Mouse (Mus musculus) lung, postnatal 0 days (tissue): ENCODE data around the gene Ccdc3. TPM values are rescaled to one million over a fixed set of nuclear protein-coding genes. Genes with fewer than 3 reads are reported as not detected.

Experiments
- ATAC-seq: fragments of 200-750 bp; cut with Nextera tagmentation; 2 replicates; pipeline ENCODE4 v1.8.0; 2017; ENCODE audit warnings: moderate library complexity
- DNase-seq: peaks from one replicate; pipeline ENCODE4 v3.0.0-alpha.2; 2016; ENCODE audit warnings: low spot score
- H3K27ac ChIP-seq: fragments of 300-500 bp; sonication (generic); 2 replicates; pipeline ENCODE4 v1.5.1; 2014; ENCODE audit warnings: antibody characterized with exemption, mild to moderate bottlenecking, low read length, mixed read lengths
- H3K27me3 ChIP-seq: fragments of 300-500 bp; sonication (generic); replicated peaks from 2 replicates; pipeline ENCODE4 v1.6.1; 2014; ENCODE audit warnings: low read length, mixed read lengths; ENCODE audit not compliant: insufficient read depth
- H3K36me3 ChIP-seq: fragments of 300-500 bp; sonication (generic); 2 replicates; pipeline ENCODE4 v1.6.1; 2014; ENCODE audit warnings: low read length, mixed read lengths; ENCODE audit not compliant: insufficient read depth
- H3K4me1 ChIP-seq: fragments of 300-500 bp; sonication (generic); 2 replicates; pipeline ENCODE4 v1.6.1; 2014; ENCODE audit warnings: antibody characterized with exemption, low read depth, low read length, mixed read lengths; ENCODE audit not compliant: insufficient read depth
- H3K4me2 ChIP-seq: fragments of 300-500 bp; sonication (generic); replicated peaks from 2 replicates; pipeline ENCODE4 v1.6.1; 2014; ENCODE audit warnings: low read depth, mild to moderate bottlenecking, low read length, moderate library complexity, mixed read lengths
- H3K4me3 ChIP-seq: fragments of 300-500 bp; sonication (generic); 2 replicates; pipeline ENCODE4 v1.5.1; 2014; ENCODE audit warnings: low read depth, low read length
- H3K9ac ChIP-seq: fragments of 300-500 bp; sonication (generic); replicated peaks from 2 replicates; pipeline ENCODE4 v1.6.1; 2014; ENCODE audit warnings: low read depth, mild to moderate bottlenecking
- H3K9me3 ChIP-seq: fragments of 300-500 bp; sonication (generic); 2 replicates; pipeline ENCODE4 v1.6.1; 2016; ENCODE audit warnings: low read length, mixed read lengths
- CTCF ChIP-seq: IDR thresholded peaks from 2 replicates; pipeline ENCODE4 v1.5.1; 2016; ENCODE audit warnings: antibody characterized with exemption, mild to moderate bottlenecking
- EP300 ChIP-seq: IDR thresholded peaks from 2 replicates; pipeline ENCODE4 v1.6.1; 2016; ENCODE audit warnings: antibody characterized with exemption, mild to moderate bottlenecking, control low read depth
- WGBS: fragments of 180-500 bp; shearing (Covaris S2); extraction: QIAGEN DNeasy Blood & Tissue Kit; methylation state at CpG from one replicate; pipeline ENCODE4 v1.1.7; 2014; 5-methylcytosine and 5-hydroxymethylcytosine counted together
- polyA plus RNA-seq: library from polyadenylated mRNA; unstranded; fragments of >200 nt; fragmentation: Nextera tagmentation; extraction: Ambion mirVana; gene quantifications from 2 replicates; pipeline ENCODE4 v1.2.1, GENCODE M21; 2015

Ccdc3 gene
- polyA plus RNA-seq, 1 experiment from 2014 or later = 6.5 TPM

- H3K9me3 ChIP-seq = no peaks in the 10 kb centered on the region
- H3K4me3 ChIP-seq = no peak overlapping the region
- no peak overlapping the region for H3K27ac ChIP-seq
- no peak for DNase-seq
- H3K36me3 ChIP-seq = no peaks in the 10 kb centered on the region
- no peak for TF ChIP-seq CTCF
- no peak for TF ChIP-seq EP300
- 80% methylated on average over 10 of the region's 10 CpGs for WGBS
- no peak for ATAC-seq
- H3K9ac ChIP-seq = no peak overlapping the region
- H3K27me3 ChIP-seq = no peaks in the 10 kb centered on the region
- H3K4me1 ChIP-seq = no peaks in the 10 kb centered on the region
- H3K4me2 ChIP-seq = no peak overlapping the region
Observed at GRCm38 (mm10) chr2:5101743-5102245, 35.8 kb upstream of the Ccdc3 start.

- no peak overlapping the region for H3K9ac ChIP-seq
- 57% methylated on average over 1 of the region's 1 CpGs for WGBS
- DNase-seq (no peak), ATAC-seq (no peak)
- no peak overlapping the region for H3K27ac ChIP-seq
- no peaks in the 10 kb centered on the region for H3K9me3 ChIP-seq
- no peaks in the 10 kb centered on the region for H3K4me1 ChIP-seq
- H3K4me2 ChIP-seq = no peak overlapping the region
- no peak overlapping the region for H3K4me3 ChIP-seq
- no peaks in the 10 kb centered on the region for H3K36me3 ChIP-seq
- H3K27me3 ChIP-seq = no peaks in the 10 kb centered on the region
- TF ChIP-seq CTCF (no peak), EP300 (no peak)
Observed at GRCm38 (mm10) chr2:5102891-5103290, 34.7 kb upstream of the Ccdc3 start.

GRCm38 (mm10) chr2:5112785-5113291 lies 24.7 kb upstream of the Ccdc3 start:
- Histone ChIP-seq H3K9me3 (no peaks in the 10 kb centered on the region), H3K36me3 (no peaks in the 10 kb centered on the region), H3K27me3 (no peaks in the 10 kb centered on the region), H3K27ac (no peak overlapping the region), H3K4me1 (no peaks in the 10 kb centered on the region), H3K4me2 (0 out of 2 replicates have a peak overlapping the region, but pooled peaks have one; percentile 17), H3K4me3 (no peak overlapping the region), H3K9ac (no peak overlapping the region)
- 14% methylated on average over 8 of the region's 8 CpGs for WGBS
- no peak for DNase-seq
- ATAC-seq = no peak
- TF ChIP-seq EP300 (no peak), CTCF (no peak)

- no peak for TF ChIP-seq CTCF
- TF ChIP-seq EP300 = no peak
- Histone ChIP-seq H3K27ac (no peak overlapping the region), H3K27me3 (no peaks in the 10 kb centered on the region), H3K4me3 (no peak overlapping the region), H3K9me3 (no peaks in the 10 kb centered on the region), H3K4me1 (no peaks in the 10 kb centered on the region), H3K4me2 (no peak overlapping the region), H3K9ac (no peak overlapping the region), H3K36me3 (no peaks in the 10 kb centered on the region)
- DNase-seq = no peak
- ATAC-seq = no peak
- 92% methylated on average over 8 of the region's 8 CpGs for WGBS
Observed at GRCm38 (mm10) chr2:5114386-5114785, 23.2 kb upstream of the Ccdc3 start.

- H3K9ac ChIP-seq = no peak overlapping the region
- TF ChIP-seq EP300 (no peak), CTCF (no peak)
- H3K4me1 ChIP-seq = no peaks in the 10 kb centered on the region
- no peaks in the 10 kb centered on the region for H3K36me3 ChIP-seq
- no peak for DNase-seq
- no peak overlapping the region for H3K4me3 ChIP-seq
- ATAC-seq = no peak
- no peaks in the 10 kb centered on the region for H3K27me3 ChIP-seq
- no peaks in the 10 kb centered on the region for H3K9me3 ChIP-seq
- WGBS = 40% methylated on average over 5 of the region's 5 CpGs
- no peak overlapping the region for H3K4me2 ChIP-seq
- H3K27ac ChIP-seq = no peak overlapping the region
Observed at GRCm38 (mm10) chr2:5116856-5117532, 20.6 kb upstream of the Ccdc3 start.

- no peak overlapping the region for H3K9ac ChIP-seq
- ATAC-seq (no peak), DNase-seq (no peak)
- no peak overlapping the region for H3K4me2 ChIP-seq
- no peaks in the 10 kb centered on the region for H3K36me3 ChIP-seq
- 11% methylated on average over 6 of the region's 6 CpGs for WGBS
- H3K27ac ChIP-seq = no peak overlapping the region
- H3K4me1 ChIP-seq = no peaks in the 10 kb centered on the region
- H3K9me3 ChIP-seq = no peaks in the 10 kb centered on the region
- H3K27me3 ChIP-seq = no peaks in the 10 kb centered on the region
- TF ChIP-seq CTCF = no peak
- no peak overlapping the region for H3K4me3 ChIP-seq
Observed at GRCm38 (mm10) chr2:5125506-5125905, 12.1 kb upstream of the Ccdc3 start.
